7 mouse cellular contexts compared by ENCODE assay signal in genomic region chr10:127164190-127164589, GRCm38 (mm10). TPM values are rescaled to one million over a fixed set of nuclear protein-coding genes. Genes with fewer than 3 reads are reported as not detected.
A peak's percentile ranks its signal among the peaks of the same experiment; 100 is the strongest.
DNase-seq lines count a peak whose midpoint lies in the region; ATAC-seq and TF ChIP-seq lines count a peak whose summit lies in the region.

No protein-coding gene starts in this region.

- H3K27ac ChIP-seq in left cerebral cortex, adult 2 months = peak overlapping the region; percentile 95
- H3K27ac ChIP-seq in embryonic facial prominence, embryonic 13.5 days = no peak overlapping the region
- no peak overlapping the region for H3K27ac ChIP-seq in intestine, embryonic 16.5 days (ENCODE audit: low read length)
- peak overlapping the region; percentile 95 for H3K27ac ChIP-seq in midbrain, postnatal 0 days (ENCODE audit: low read depth, low read length)

- peak overlapping the region; percentile 100; the same call in 1 of the 2 replicates for H3K4me2 ChIP-seq in embryonic facial prominence, embryonic 13.5 days
- H3K4me2 ChIP-seq in intestine, embryonic 16.5 days (ENCODE audit: low read depth, low read length) = peak overlapping the region; percentile 98; the same call in 1 of the 2 replicates
- H3K4me2 ChIP-seq in midbrain, postnatal 0 days (ENCODE audit: low read depth, low read length, poor library complexity, severe bottlenecking) = peak overlapping the region; percentile 77

- H3K27me3 ChIP-seq in embryonic facial prominence, embryonic 13.5 days = peaks cover 61% of the 10 kb centered on the region
- H3K27me3 ChIP-seq in intestine, embryonic 16.5 days (replicated peaks; ENCODE audit: control insufficient read depth, insufficient read depth, low read length) = 0 out of 2 replicates have a peak, but pooled peaks cover under 1% of the 10 kb centered on the region
- H3K27me3 ChIP-seq in midbrain, postnatal 0 days (ENCODE audit: insufficient read depth, low read length) = no peaks in the 10 kb centered on the region

- no peak for ATAC-seq in embryonic facial prominence, embryonic 13.5 days (ENCODE audit: insufficient number of reproducible peaks, insufficient read depth, low FRiP score, low TSS enrichment, low read depth)
- ATAC-seq in intestine, embryonic 16.5 days = no peak
- ATAC-seq in midbrain, postnatal 0 days (ENCODE audit: low FRiP score) = no peak

- intact Hi-C loops in left cerebral cortex, adult 2 months (cut with DNase I) = no loop called here

- DNase-seq in left cerebral cortex, adult 2 months (ENCODE audit: extremely low spot score in 1 of 2, low spot score in 2 of 2) = no peak
- DNase-seq in left cerebral cortex, adult 8-10 months (ENCODE audit: low spot score in 2 of 2) = no peak
- no peak for DNase-seq in midbrain, postnatal 0 days (ENCODE audit: low spot score)
- DNase-seq in urinary bladder, adult 2 months (ENCODE audit: low spot score) = no peak
- DNase-seq in Muller cell, postnatal 12 days (ENCODE audit: inconsistent ontology term) = no peak

- 90% methylated on average over 4 of the region's 4 CpGs for WGBS in embryonic facial prominence, embryonic 13.5 days
- 89% methylated on average over 4 of the region's 4 CpGs for WGBS in intestine, embryonic 16.5 days
- 92% methylated on average over 4 of the region's 4 CpGs for WGBS in midbrain, postnatal 0 days

- H3K36me3 ChIP-seq in embryonic facial prominence, embryonic 13.5 days = no peaks in the 10 kb centered on the region
- H3K36me3 ChIP-seq in intestine, embryonic 16.5 days (ENCODE audit: control insufficient read depth, insufficient read depth, low read length) = no peaks in the 10 kb centered on the region; the same call in 1 of the 2 replicates
- 0 out of 2 replicates have a peak, but pooled peaks cover 5% of the 10 kb centered on the region for H3K36me3 ChIP-seq in midbrain, postnatal 0 days (ENCODE audit: insufficient read depth, low read length)

- H3K4me1 ChIP-seq in embryonic facial prominence, embryonic 13.5 days = peaks cover 25% of the 10 kb centered on the region
- H3K4me1 ChIP-seq in intestine, embryonic 16.5 days (ENCODE audit: control insufficient read depth, insufficient read depth, low read length) = peaks cover 7% of the 10 kb centered on the region; the same call in 1 of the 2 replicates
- H3K4me1 ChIP-seq in midbrain, postnatal 0 days (ENCODE audit: insufficient read depth, low read length) = peaks cover 4% of the 10 kb centered on the region; the same call in 1 of the 2 replicates

- no peak for TF ChIP-seq CTCF in left cerebral cortex, adult 2 months (IDR thresholded peaks at IDR 0.05)
- no peak for TF ChIP-seq CTCF in midbrain, postnatal 0 days (IDR thresholded peaks at IDR 0.05)

- peak overlapping the region; percentile 62 for H3K4me3 ChIP-seq in left cerebral cortex, adult 2 months
- no peak overlapping the region for H3K4me3 ChIP-seq in embryonic facial prominence, embryonic 13.5 days
- no peak overlapping the region for H3K4me3 ChIP-seq in intestine, embryonic 16.5 days (ENCODE audit: low read length)
- H3K4me3 ChIP-seq in midbrain, postnatal 0 days (ENCODE audit: low read depth, low read length) = peak overlapping the region; percentile 92

- H3K9me3 ChIP-seq in embryonic facial prominence, embryonic 13.5 days = no peaks in the 10 kb centered on the region
- no peaks in the 10 kb centered on the region for H3K9me3 ChIP-seq in intestine, embryonic 16.5 days (ENCODE audit: control insufficient read depth, low read length)
- H3K9me3 ChIP-seq in midbrain, postnatal 0 days (ENCODE audit: low read length) = no peaks in the 10 kb centered on the region

- H3K9ac ChIP-seq in embryonic facial prominence, embryonic 13.5 days = peak overlapping the region; percentile 79; the same call in 1 of the 2 replicates
- no peak overlapping the region for H3K9ac ChIP-seq in intestine, embryonic 16.5 days (ENCODE audit: low read depth, low read length)
- 0 out of 2 replicates have a peak overlapping the region, but pooled peaks have one; percentile 96 for H3K9ac ChIP-seq in midbrain, postnatal 0 days (replicated peaks; ENCODE audit: low read length, poor library complexity, severe bottlenecking)

RNA-seq across cellular contexts. Expression of gene B4galnt1, which starts 0.8 kb away (rescaled TPM):
- 100 to 1,000 TPM; 122 to 125 TPM for total RNA-seq in left cerebral cortex, adult 2 months (2021)
- 100 to 1,000 TPM; 105 to 118 (median 112) TPM for total RNA-seq in left cerebral cortex, adult 8-10 months (2022)
- 8.9 and 9.0 TPM in 2 replicates for polyA plus RNA-seq in embryonic facial prominence, embryonic 13.5 days (2015; fragmentation: Nextera tagmentation; extraction: Ambion mirVana)
- 65.6 and 66.7 TPM in 2 replicates for polyA plus RNA-seq in intestine, embryonic 16.5 days (2015; fragmentation: Nextera tagmentation; extraction: Ambion mirVana)
- total RNA-seq in midbrain, postnatal 0 days (2014; rRNA removed) = 126 and 134 TPM in 2 replicates
- 86.8 and 88.6 TPM in 2 replicates for polyA plus RNA-seq in midbrain, postnatal 0 days (2015; fragmentation: Nextera tagmentation; extraction: Ambion mirVana)
- polyA plus RNA-seq in urinary bladder, adult 2 months (2012; rRNA removed) = 6.2 and 7.9 TPM in 2 replicates

RNA-seq across cellular contexts. Expression of gene Slc26a10, which starts 16.3 kb away (rescaled TPM):
- total RNA-seq in left cerebral cortex, adult 2 months (2021) = 1 to 10 TPM; 3.8 TPM
- 1 to 10 TPM; 5.8 to 7.4 (median 6.9) TPM for total RNA-seq in left cerebral cortex, adult 8-10 months (2022)
- polyA plus RNA-seq in embryonic facial prominence, embryonic 13.5 days (2015; fragmentation: Nextera tagmentation; extraction: Ambion mirVana) = 1.3 and 2.0 TPM in 2 replicates
- 1.0 and 1.1 TPM in 2 replicates for polyA plus RNA-seq in intestine, embryonic 16.5 days (2015; fragmentation: Nextera tagmentation; extraction: Ambion mirVana)
- 0.05 TPM in 2 replicates for total RNA-seq in midbrain, postnatal 0 days (2014; rRNA removed)
- polyA plus RNA-seq in midbrain, postnatal 0 days (2015; fragmentation: Nextera tagmentation; extraction: Ambion mirVana) = 0.80 TPM in 2 replicates
- polyA plus RNA-seq in urinary bladder, adult 2 months (2012; rRNA removed) = 0.72 and 1.5 TPM in 2 replicates

RNA-seq across cellular contexts. Expression of gene Arhgef25, which starts 25.7 kb away (rescaled TPM):
- 100 to 1,000 TPM; 198 to 208 TPM for total RNA-seq in left cerebral cortex, adult 2 months (2021)
- 100 to 1,000 TPM; 153 to 178 (median 174) TPM for total RNA-seq in left cerebral cortex, adult 8-10 months (2022)
- 117 and 130 TPM in 2 replicates for polyA plus RNA-seq in embryonic facial prominence, embryonic 13.5 days (2015; fragmentation: Nextera tagmentation; extraction: Ambion mirVana)
- polyA plus RNA-seq in intestine, embryonic 16.5 days (2015; fragmentation: Nextera tagmentation; extraction: Ambion mirVana) = 44.7 and 46.3 TPM in 2 replicates
- total RNA-seq in midbrain, postnatal 0 days (2014; rRNA removed) = 47.6 and 48.8 TPM in 2 replicates
- 13.5 and 15.4 TPM in 2 replicates for polyA plus RNA-seq in midbrain, postnatal 0 days (2015; fragmentation: Nextera tagmentation; extraction: Ambion mirVana)
- polyA plus RNA-seq in urinary bladder, adult 2 months (2012; rRNA removed) = 178 and 188 TPM in 2 replicates

RNA-seq across cellular contexts. Expression of gene Dtx3, which starts 31.3 kb away (rescaled TPM):
- 100 to 1,000 TPM; 207 to 223 TPM for total RNA-seq in left cerebral cortex, adult 2 months (2021)
- 100 to 1,000 TPM; 211 to 218 (median 216) TPM for total RNA-seq in left cerebral cortex, adult 8-10 months (2022)
- polyA plus RNA-seq in embryonic facial prominence, embryonic 13.5 days (2015; fragmentation: Nextera tagmentation; extraction: Ambion mirVana) = 161 and 165 TPM in 2 replicates
- 54.4 and 56.9 TPM in 2 replicates for polyA plus RNA-seq in intestine, embryonic 16.5 days (2015; fragmentation: Nextera tagmentation; extraction: Ambion mirVana)
- total RNA-seq in midbrain, postnatal 0 days (2014; rRNA removed) = 258 and 275 TPM in 2 replicates
- 205 and 217 TPM in 2 replicates for polyA plus RNA-seq in midbrain, postnatal 0 days (2015; fragmentation: Nextera tagmentation; extraction: Ambion mirVana)
- polyA plus RNA-seq in urinary bladder, adult 2 months (2012; rRNA removed) = 193 and 272 TPM in 2 replicates

RNA-seq across cellular contexts. Expression of gene Os9, which starts 43.3 kb away (rescaled TPM):
- total RNA-seq in left cerebral cortex, adult 2 months (2021) = 100 to 1,000 TPM; 109 to 114 TPM
- total RNA-seq in left cerebral cortex, adult 8-10 months (2022) = 100 to 1,000 TPM; 112 to 130 (median 122) TPM
- 76.5 and 87.7 TPM in 2 replicates for polyA plus RNA-seq in embryonic facial prominence, embryonic 13.5 days (2015; fragmentation: Nextera tagmentation; extraction: Ambion mirVana)
- 110 and 116 TPM in 2 replicates for polyA plus RNA-seq in intestine, embryonic 16.5 days (2015; fragmentation: Nextera tagmentation; extraction: Ambion mirVana)
- 114 and 120 TPM in 2 replicates for total RNA-seq in midbrain, postnatal 0 days (2014; rRNA removed)
- 126 TPM in 2 replicates for polyA plus RNA-seq in midbrain, postnatal 0 days (2015; fragmentation: Nextera tagmentation; extraction: Ambion mirVana)
- 53.9 and 72.8 TPM in 2 replicates for polyA plus RNA-seq in urinary bladder, adult 2 months (2012; rRNA removed)

Comparison
In these comparisons a context has a peak if more than half of its experiments do, and no peak if none do; other contexts are left out.
1. H3K27ac ChIP-seq: peak in left cerebral cortex, adult 2 months (single experiment) and midbrain, postnatal 0 days (single experiment); none in embryonic facial prominence, embryonic 13.5 days (single experiment) and intestine, embryonic 16.5 days (single experiment).
2. H3K4me3 ChIP-seq: peak in left cerebral cortex, adult 2 months (single experiment) and midbrain, postnatal 0 days (single experiment); none in embryonic facial prominence, embryonic 13.5 days (single experiment) and intestine, embryonic 16.5 days (single experiment).
3. Peak in every context shown above with its lines, with median percentiles within 50 percentile points of each other: H3K4me2 ChIP-seq.